Mouse (Mus musculus) liver, adult 2 months (tissue): ENCODE measurements around the gene Adgrl2.

Experiments
- CTCF ChIP-seq: fragments of 200-500 bp; IDR thresholded peaks from 2 replicates; pipeline ENCODE4 v1.5.1; 2011; ENCODE audit warnings: low read depth, low read length, control low read depth
- POLR2A ChIP-seq: fragments of 200-500 bp; IDR thresholded peaks from 2 replicates; pipeline ENCODE4 v1.6.1; 2011; ENCODE audit warnings: low read length, control low read depth; ENCODE audit not compliant: insufficient read depth; ENCODE audit errors: extremely low read depth

- TF ChIP-seq POLR2A: no peak
- no peak for TF ChIP-seq CTCF
Measured at GRCm38 (mm10) chr3:148842533-148842932, 147.8 kb downstream of the Adgrl2 start.
